Mouse (Mus musculus): ENCODE measurements at regions not wholly inside any gene's neighbourhood (a gene's known extent, or its start where the extent isn't known, plus 50 kb on each side); places are given as distances from the start of the nearest gene placed in this dataset.

DNA sequence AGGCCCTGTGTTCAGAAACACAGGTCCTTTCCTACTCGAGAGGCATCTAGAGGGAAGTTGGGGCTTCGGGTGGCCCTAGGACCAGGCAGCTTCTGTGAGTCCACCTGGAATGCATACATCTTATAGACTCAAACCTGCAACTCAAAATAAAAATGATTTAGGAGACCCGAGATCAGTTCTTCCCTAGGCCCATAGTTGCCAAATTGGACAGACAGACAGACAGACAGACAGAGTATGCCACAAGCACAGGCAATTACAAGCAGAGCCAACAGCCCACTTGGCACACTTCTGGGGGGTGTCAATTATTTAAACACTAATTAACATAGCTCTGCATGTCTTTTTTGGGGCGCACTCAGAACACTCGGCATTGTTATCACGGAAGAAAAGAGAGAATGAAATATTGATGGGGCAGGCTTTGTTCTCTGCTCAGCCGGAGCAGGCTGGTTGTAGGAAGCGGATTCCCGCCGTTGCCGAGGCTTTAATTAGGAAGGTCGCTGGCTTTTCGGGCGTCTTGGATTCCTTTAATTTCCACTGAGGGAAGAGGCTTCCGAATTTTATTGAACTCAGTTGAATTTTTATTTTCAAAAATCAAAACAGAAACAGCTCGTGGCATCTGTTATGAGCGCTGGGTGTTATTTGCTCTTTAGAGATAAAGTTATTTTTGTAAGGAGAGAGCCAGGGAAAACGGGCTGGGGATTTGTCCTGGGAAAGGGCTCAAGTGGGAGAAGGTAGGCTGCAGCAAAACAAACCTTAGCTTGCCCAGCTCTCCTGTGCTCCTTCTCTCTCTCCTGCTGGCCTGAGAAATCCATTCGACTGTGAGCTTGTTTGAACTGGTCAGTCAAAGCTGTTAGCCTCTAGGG lies 111.9 kb downstream of the Irx5 start:
- TF ChIP-seq CTCF (IDR thresholded peaks at IDR 0.05; ENCODE audit: low read depth, low read length) = no peak
- TF ChIP-seq GATA1 (IDR thresholded peaks at IDR 0.05; ENCODE audit: borderline replicate concordance, low read length) = no peak
- TF ChIP-seq TAL1 (conservative IDR thresholded peaks at IDR 0.05; ENCODE audit: low read depth, low read length) = no peak
- no peak for TF ChIP-seq POLR2AphosphoS5 (IDR thresholded peaks at IDR 0.05; ENCODE audit: insufficient replicate concordance, low read depth, low read length)
- no peak for TF ChIP-seq GATA2 (IDR thresholded peaks at IDR 0.05; ENCODE audit: borderline replicate concordance, low read depth, low read length)
